Mouse (Mus musculus) embryonic fibroblast, embryonic 13.5 days (primary cell): ENCODE data around the gene Plcb3.

Experiments used
- CTCF ChIP-seq: IDR thresholded peaks from 2 replicates; pipeline ENCODE4 v1.5.1; 2011; ENCODE audit warnings: mild to moderate bottlenecking, control low read depth, low read length, moderate library complexity, borderline replicate concordance; ENCODE audit not compliant: insufficient read depth
- POLR2A ChIP-seq: IDR thresholded peaks from 2 replicates; pipeline ENCODE4 v1.6.1; 2011; ENCODE audit warnings: low read depth, mild to moderate bottlenecking, control low read depth, low read length, moderate library complexity

DNA sequence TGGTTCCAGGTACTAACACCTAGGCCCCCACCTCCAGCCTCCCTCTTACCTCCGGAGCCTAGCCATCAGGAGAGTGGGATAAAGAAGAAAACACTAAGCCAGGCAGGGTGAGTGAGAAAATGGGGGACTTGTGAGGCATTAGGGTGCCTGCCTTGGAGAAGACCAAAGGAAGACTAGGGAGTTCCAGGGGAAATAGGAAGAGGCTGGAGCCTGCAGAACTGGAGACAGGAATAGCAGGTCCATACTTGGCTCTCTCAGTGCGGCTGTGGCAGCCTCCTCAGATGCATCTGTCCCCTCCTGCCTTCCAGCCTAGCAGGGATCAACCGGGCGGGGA lies 43.2 kb downstream of the Plcb3 start:
- TF ChIP-seq POLR2A (no peak), CTCF (no peak)
